Mouse (Mus musculus) intestine, embryonic 16.5 days (tissue): ENCODE measurements around the gene Cyp20a1. TPM values are rescaled to one million over a fixed set of nuclear protein-coding genes. Genes with fewer than 3 reads are reported as not detected.
A peak's percentile ranks its signal among the peaks of the same experiment; 100 is the strongest.

ENCODE experiments used
- ATAC-seq: fragments of 200-750 bp; cut with Nextera tagmentation; 2 replicates; pipeline ENCODE4 v1.8.0; 2017; ENCODE audit warnings: moderate TSS enrichment, moderate library complexity
- H3K27ac ChIP-seq: fragments of 300-500 bp; sonication (generic); 2 replicates; pipeline ENCODE4 v1.5.1; 2014; ENCODE audit warnings: mild to moderate bottlenecking, low read length
- H3K27me3 ChIP-seq: fragments of 300-500 bp; sonication (generic); replicated peaks from 2 replicates; pipeline ENCODE4 v1.6.1; 2014; ENCODE audit warnings: low read length, control low read depth, mixed read lengths; ENCODE audit not compliant: control insufficient read depth, insufficient read depth
- H3K36me3 ChIP-seq: fragments of 300-500 bp; sonication (generic); 2 replicates; pipeline ENCODE4 v1.6.1; 2014; ENCODE audit warnings: low read length, control low read depth; ENCODE audit not compliant: control insufficient read depth, insufficient read depth
- H3K4me1 ChIP-seq: fragments of 300-500 bp; sonication (generic); 2 replicates; pipeline ENCODE4 v1.6.1; 2014; ENCODE audit warnings: low read length, control low read depth, mixed read lengths; ENCODE audit not compliant: control insufficient read depth, insufficient read depth
- H3K4me2 ChIP-seq: fragments of 300-500 bp; sonication (generic); 2 replicates; pipeline ENCODE4 v1.6.1; 2014; ENCODE audit warnings: low read depth, low read length, control low read depth
- H3K4me3 ChIP-seq: fragments of 300-500 bp; sonication (generic); 2 replicates; pipeline ENCODE4 v1.5.1; 2014; ENCODE audit warnings: mild to moderate bottlenecking, low read length
- H3K9ac ChIP-seq: fragments of 300-500 bp; sonication (generic); 2 replicates; pipeline ENCODE4 v1.6.1; 2014; ENCODE audit warnings: low read depth, low read length
- H3K9me3 ChIP-seq: fragments of 300-500 bp; sonication (generic); 2 replicates; pipeline ENCODE4 v1.6.1; 2016; ENCODE audit warnings: low read length, control low read depth; ENCODE audit not compliant: control insufficient read depth
- WGBS: fragments of 180-500 bp; shearing (Covaris S2); extraction: QIAGEN DNeasy Blood & Tissue Kit; methylation state at CpG from one replicate; pipeline ENCODE4 v1.1.7; 2014; 5-methylcytosine and 5-hydroxymethylcytosine counted together
- polyA plus RNA-seq: library from polyadenylated mRNA; unstranded; fragments of >200 nt; fragmentation: Nextera tagmentation; extraction: Ambion mirVana; gene quantifications from 2 replicates; pipeline ENCODE4 v1.2.1, GENCODE M21; 2015

The Cyp20a1 gene
- polyA plus RNA-seq = 16.2 and 18.6 TPM in 2 replicates

DNA sequence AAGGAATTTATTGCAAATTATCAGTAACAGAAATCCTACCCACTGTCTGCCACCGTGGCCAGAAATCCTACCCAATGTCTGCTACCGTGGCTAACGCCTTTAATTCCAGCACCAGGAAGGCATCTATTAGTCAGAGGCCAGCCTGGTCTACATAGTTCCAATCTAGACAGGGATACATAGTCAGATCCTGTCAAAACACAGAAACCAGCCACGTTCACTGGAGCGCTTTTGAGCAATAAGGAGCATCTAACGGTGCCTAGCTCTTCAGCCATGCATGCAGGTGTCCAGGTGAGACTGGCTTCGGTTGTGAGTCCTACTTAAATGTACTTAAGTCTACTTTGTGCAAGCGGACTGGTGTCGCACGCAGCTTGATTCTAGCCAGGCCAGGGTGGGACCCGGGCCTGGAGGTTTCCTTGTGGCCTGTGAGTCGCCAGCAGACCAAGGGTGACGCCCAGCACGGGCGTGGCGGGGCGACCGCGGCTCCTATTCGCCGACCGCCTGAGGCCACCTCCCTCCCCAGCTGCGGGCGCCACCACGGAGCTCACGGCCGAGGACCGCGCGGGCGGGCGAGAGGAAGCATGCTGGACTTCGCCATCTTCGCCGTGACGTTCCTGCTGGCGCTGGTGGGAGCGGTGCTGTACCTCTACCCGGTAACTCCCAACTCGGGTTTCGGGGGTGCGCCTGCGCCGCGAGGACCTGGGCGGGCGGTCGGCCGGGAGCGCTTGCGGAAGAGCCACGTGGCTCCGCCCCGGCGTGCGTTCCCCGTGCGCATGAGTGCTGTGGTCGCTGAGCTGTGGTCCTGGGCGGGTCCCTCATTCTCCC, at the start of gene Cyp20a1:
Cyp20a1 (plus strand) TSS at position 516 of the 822 bp plus-strand sequence.
- no peaks in the 10 kb centered on the region for H3K9me3 ChIP-seq
- peak within 1 kb of the TSS; percentile 76 for H3K4me2 ChIP-seq
- peaks cover 2% of the 10 kb centered on the region; the same call in 1 of the 2 replicates for H3K4me1 ChIP-seq
- H3K27me3 ChIP-seq = no peaks in the 10 kb centered on the region
- peak within 1 kb of the TSS; percentile 97 for H3K27ac ChIP-seq
- H3K9ac ChIP-seq = peak within 1 kb of the TSS; percentile 81
- H3K36me3 ChIP-seq = no peaks in the 10 kb centered on the region; the same call in 1 of the 2 replicates
- 1% methylated on average over 60 of the region's 60 CpGs for WGBS
- ATAC-seq = peak; percentile 99
- H3K4me3 ChIP-seq = peak within 1 kb of the TSS; percentile 74

DNA sequence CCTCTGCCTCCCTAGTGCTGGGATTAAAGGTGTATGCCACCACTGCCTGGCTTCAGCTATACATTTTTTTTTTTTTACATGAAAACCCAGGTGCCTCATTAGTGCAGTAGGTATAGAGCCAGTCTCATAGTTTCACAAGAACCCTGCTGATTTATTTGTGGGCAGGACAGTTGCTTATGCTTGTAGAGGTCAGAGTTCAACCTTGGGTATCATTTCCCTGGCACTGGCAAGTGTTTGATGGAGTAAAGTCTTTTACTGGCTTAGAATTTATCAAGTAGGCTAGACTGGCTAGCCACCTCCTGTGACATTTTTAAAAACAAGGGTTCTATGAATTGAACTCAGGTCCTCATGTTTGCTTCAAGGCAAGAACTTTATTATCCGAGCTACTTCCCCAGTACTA, 49.2 kb upstream of the Cyp20a1 start:
- WGBS = 55% methylated on average over 1 of the region's 1 CpGs
- Histone ChIP-seq H3K27me3 (no peaks in the 10 kb centered on the region), H3K4me3 (no peak overlapping the region), H3K9me3 (no peaks in the 10 kb centered on the region), H3K4me1 (no peaks in the 10 kb centered on the region), H3K27ac (no peak overlapping the region), H3K4me2 (no peak overlapping the region), H3K36me3 (no peaks in the 10 kb centered on the region), H3K9ac (no peak overlapping the region)
- ATAC-seq = no peak

DNA sequence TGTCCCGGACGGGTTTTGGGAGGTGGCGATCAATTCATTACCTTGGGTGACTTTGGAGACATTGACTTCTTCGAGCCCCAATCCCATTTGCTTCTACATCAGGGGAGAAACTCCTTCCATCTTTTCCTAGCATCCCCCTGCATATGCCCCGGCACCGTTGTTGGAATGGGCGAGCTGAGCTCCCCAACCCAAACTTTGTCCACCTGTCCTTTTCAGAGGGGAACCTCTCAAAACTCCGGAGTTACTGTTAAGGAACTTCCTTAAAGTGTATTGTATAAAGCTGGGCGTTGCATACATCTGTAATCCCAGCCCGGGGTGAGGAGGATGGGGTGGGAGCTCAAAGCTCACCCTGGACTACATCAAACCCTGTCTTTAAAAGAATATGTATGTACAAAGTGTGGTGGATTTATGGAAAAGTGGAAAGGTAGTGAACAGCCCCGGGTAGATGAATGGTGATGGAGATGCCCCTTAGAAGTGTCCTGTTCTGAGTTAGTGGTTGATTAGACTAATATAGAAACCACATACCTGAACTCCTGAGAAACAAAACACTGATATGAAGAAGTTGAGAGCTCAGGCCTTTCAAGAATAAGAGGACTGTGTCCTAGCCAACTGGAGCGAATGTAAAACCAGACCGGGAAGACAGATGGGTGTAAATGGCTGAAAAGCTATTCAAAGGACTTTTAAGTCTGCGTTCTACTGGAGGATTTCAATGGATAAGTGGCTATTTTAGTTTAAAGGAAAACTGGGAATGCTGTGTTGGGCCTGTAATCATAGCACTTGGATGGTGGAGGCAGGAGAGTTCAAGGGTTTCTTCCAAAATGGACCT, 720 bp downstream of the Cyp20a1 start:
- ATAC-seq = no peak
- H3K36me3 ChIP-seq = no peaks in the 10 kb centered on the region
- H3K4me3 ChIP-seq = peak overlapping the region; percentile 74
- H3K27me3 ChIP-seq = no peaks in the 10 kb centered on the region
- H3K4me2 ChIP-seq = peak overlapping the region; percentile 76
- peak overlapping the region; percentile 81 for H3K9ac ChIP-seq
- WGBS = 12% methylated on average over 14 of the region's 14 CpGs
- H3K27ac ChIP-seq = peak overlapping the region; percentile 97
- no peaks in the 10 kb centered on the region for H3K9me3 ChIP-seq
- peaks cover 2% of the 10 kb centered on the region; the same call in 1 of the 2 replicates for H3K4me1 ChIP-seq

DNA sequence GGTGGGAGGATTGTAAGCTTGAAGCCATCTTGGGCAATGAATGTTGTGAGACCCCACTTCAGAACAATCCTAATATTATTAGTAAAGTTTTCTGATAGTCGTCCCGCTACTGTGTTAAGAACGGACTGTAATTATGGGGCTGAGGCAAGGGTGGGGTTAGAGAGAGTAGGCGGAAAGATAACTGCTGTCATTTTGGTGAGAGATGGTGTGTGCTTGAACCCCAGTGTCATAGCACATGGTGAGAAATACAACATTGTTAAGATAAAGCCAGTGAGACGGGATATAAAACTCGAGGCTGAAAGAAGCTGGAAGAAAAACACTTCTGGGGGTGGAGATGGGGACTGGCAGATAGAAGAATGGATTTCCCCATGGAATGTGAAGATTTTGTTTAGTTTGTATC, 1.5 kb downstream of the Cyp20a1 start:
- Histone ChIP-seq H3K9me3 (peaks cover 4% of the 10 kb centered on the region), H3K4me1 (peaks cover 2% of the 10 kb centered on the region; the same call in 1 of the 2 replicates), H3K27ac (no peak overlapping the region), H3K27me3 (no peaks in the 10 kb centered on the region), H3K4me3 (no peak overlapping the region), H3K4me2 (no peak overlapping the region), H3K36me3 (no peaks in the 10 kb centered on the region), H3K9ac (no peak overlapping the region)
- ATAC-seq = no peak
- 62% methylated on average over 6 of the region's 6 CpGs for WGBS

DNA sequence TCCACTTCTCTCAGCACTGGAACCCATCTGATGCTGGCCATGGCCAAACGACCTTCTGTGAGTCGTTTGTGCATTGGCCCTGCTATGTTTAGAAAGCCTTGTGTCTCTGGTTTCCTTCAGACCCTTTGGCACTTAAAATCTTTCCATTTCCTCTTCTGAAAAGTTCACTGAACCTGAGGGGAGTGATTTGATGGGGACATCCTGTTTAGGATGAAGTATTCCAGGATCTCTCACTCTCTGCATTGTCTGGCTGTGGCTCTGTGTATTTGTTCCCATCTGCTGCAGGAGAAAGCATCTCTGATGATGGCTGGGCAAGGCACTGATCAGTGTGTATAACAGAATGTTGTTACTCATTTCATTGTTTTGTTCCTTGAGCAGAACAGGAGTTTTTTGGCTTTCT, 2.6 kb downstream of the Cyp20a1 start:
- H3K27me3 ChIP-seq = no peaks in the 10 kb centered on the region
- H3K9ac ChIP-seq = no peak overlapping the region
- ATAC-seq = no peak
- WGBS = 43% methylated on average over 2 of the region's 2 CpGs
- no peak overlapping the region for H3K4me3 ChIP-seq
- H3K4me2 ChIP-seq = no peak overlapping the region
- H3K36me3 ChIP-seq = no peaks in the 10 kb centered on the region
- peaks cover 2% of the 10 kb centered on the region; the same call in 1 of the 2 replicates for H3K4me1 ChIP-seq
- no peak overlapping the region for H3K27ac ChIP-seq
- peaks cover 10% of the 10 kb centered on the region for H3K9me3 ChIP-seq

DNA sequence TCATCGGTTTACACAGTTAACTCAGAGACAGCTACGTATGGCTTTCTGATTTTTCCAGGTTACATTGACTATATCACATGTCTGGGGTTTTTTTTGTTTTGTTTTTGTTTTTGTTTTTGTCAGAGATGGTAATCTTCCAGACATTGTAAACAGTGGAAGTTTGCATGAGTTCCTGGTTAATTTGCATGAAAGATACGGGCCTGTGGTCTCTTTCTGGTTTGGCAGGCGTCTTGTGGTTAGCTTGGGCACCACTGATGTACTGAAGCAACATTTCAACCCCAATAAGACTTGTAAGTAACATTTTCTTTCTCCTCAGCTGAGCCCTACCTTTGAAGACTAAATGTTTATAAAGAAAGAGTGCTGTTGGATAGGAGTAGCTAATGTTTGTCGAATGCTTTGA, 9.7 kb downstream of the Cyp20a1 start:
- no peak overlapping the region for H3K9ac ChIP-seq
- H3K27ac ChIP-seq = no peak overlapping the region
- no peak for ATAC-seq
- H3K36me3 ChIP-seq = peaks cover 7% of the 10 kb centered on the region; the same call in 1 of the 2 replicates
- WGBS = 79% methylated on average over 5 of the region's 5 CpGs
- no peak overlapping the region for H3K4me2 ChIP-seq
- H3K4me3 ChIP-seq = no peak overlapping the region
- peaks cover 10% of the 10 kb centered on the region for H3K9me3 ChIP-seq
- no peaks in the 10 kb centered on the region for H3K27me3 ChIP-seq
- H3K4me1 ChIP-seq = no peaks in the 10 kb centered on the region

- Histone ChIP-seq H3K36me3 (peaks cover 7% of the 10 kb centered on the region), H3K27ac (no peak overlapping the region), H3K4me3 (no peak overlapping the region), H3K9me3 (no peaks in the 10 kb centered on the region), H3K9ac (no peak overlapping the region), H3K27me3 (no peaks in the 10 kb centered on the region), H3K4me1 (no peaks in the 10 kb centered on the region), H3K4me2 (no peak overlapping the region)
- no peak for ATAC-seq
- 100% methylated on average over 1 of the region's 1 CpGs for WGBS
Measured at GRCm38 (mm10) chr1:60361626-60362025, 18.5 kb downstream of the Cyp20a1 start.

- no peak overlapping the region for H3K27ac ChIP-seq
- H3K9me3 ChIP-seq = no peaks in the 10 kb centered on the region
- no peak overlapping the region for H3K4me2 ChIP-seq
- no peak for ATAC-seq
- 97% methylated on average over 1 of the region's 1 CpGs for WGBS
- no peaks in the 10 kb centered on the region for H3K4me1 ChIP-seq
- no peaks in the 10 kb centered on the region for H3K27me3 ChIP-seq
- no peak overlapping the region for H3K4me3 ChIP-seq
- H3K36me3 ChIP-seq = peaks cover 5% of the 10 kb centered on the region
- H3K9ac ChIP-seq = no peak overlapping the region
Measured at GRCm38 (mm10) chr1:60376556-60376955, 33.4 kb downstream of the Cyp20a1 start.

- peaks cover 3% of the 10 kb centered on the region; the same call in 1 of the 2 replicates for H3K36me3 ChIP-seq
- H3K9me3 ChIP-seq = no peaks in the 10 kb centered on the region
- H3K9ac ChIP-seq = no peak overlapping the region
- H3K4me2 ChIP-seq = no peak overlapping the region
- no peaks in the 10 kb centered on the region for H3K27me3 ChIP-seq
- no peaks in the 10 kb centered on the region for H3K4me1 ChIP-seq
- H3K27ac ChIP-seq = no peak overlapping the region
- WGBS = 97% methylated on average over 3 of the region's 3 CpGs
- ATAC-seq = no peak
- H3K4me3 ChIP-seq = no peak overlapping the region
Measured at GRCm38 (mm10) chr1:60381910-60382309, 38.8 kb downstream of the Cyp20a1 start.
